Mouse (Mus musculus) heart, postnatal 0 days (tissue): ENCODE data around the gene Lmx1b.

Experiments
- CTCF ChIP-seq: IDR thresholded peaks from 2 replicates; pipeline ENCODE4 v1.5.1; 2016; ENCODE audit warnings: antibody characterized with exemption, control low read depth, low read depth
- EP300 ChIP-seq: IDR thresholded peaks from 2 replicates; pipeline ENCODE4 v1.6.1; 2016; ENCODE audit warnings: antibody characterized with exemption, low read depth

- TF ChIP-seq CTCF (no peak), EP300 (no peak)
These were observed 10.0 kb downstream of the Lmx1b start for GRCm38 (mm10) chr2:33630081-33631021.
